Mouse (Mus musculus): Measurements from ENCODE around the gene Fbxw9. TPM values are rescaled to one million over a fixed set of nuclear protein-coding genes. Genes with fewer than 3 reads are reported as not detected.
A peak's percentile ranks its signal among the peaks of the same experiment; 100 is the strongest.

Fbxw9 gene
- polyA plus RNA-seq, 1 experiment from 2014 or later = 20.9 TPM

GRCm38 (mm10) chr8:85035165-85035727 is 24.6 kb upstream of the Fbxw9 start:
- Histone ChIP-seq H3K27ac (replicated peaks; ENCODE audit: low read depth, low read length) (peak overlapping the region; percentile 100), H3K9ac (ENCODE audit: low read depth, low read length) (peak overlapping the region; percentile 80), H3K4me3 (ENCODE audit: low read depth, low read length) (peak overlapping the region; percentile 80), H3K9me3 (ENCODE audit: control insufficient read depth, low read length) (no peaks in the 10 kb centered on the region), H3K36me3 (ENCODE audit: control insufficient read depth, insufficient read depth, low read length) (peaks cover 42% of the 10 kb centered on the region), H3K4me2 (ENCODE audit: low read depth, low read length) (peak overlapping the region; percentile 91), H3K4me1 (ENCODE audit: control insufficient read depth, insufficient read depth, low read length) (peaks cover 18% of the 10 kb centered on the region), H3K27me3 (replicated peaks; ENCODE audit: control insufficient read depth, insufficient read depth, low read length) (no peaks in the 10 kb centered on the region)
- ATAC-seq (ENCODE audit: low read depth) (no peak), DNase-seq (ENCODE audit: low spot score) (no peak)
- 3% methylated on average over 12 of the region's 12 CpGs for WGBS

GRCm38 (mm10) chr8:85035728-85036310 is 24.0 kb upstream of the Fbxw9 start:
- peak; percentile 51 for DNase-seq (ENCODE audit: low spot score)
- peak overlapping the region; percentile 91 for H3K4me2 ChIP-seq (ENCODE audit: low read depth, low read length)
- WGBS = under 1% methylated on average over 15 of the region's 15 CpGs
- peak overlapping the region; percentile 80 for H3K9ac ChIP-seq (ENCODE audit: low read depth, low read length)
- peak overlapping the region; percentile 100 for H3K27ac ChIP-seq (replicated peaks; ENCODE audit: low read depth, low read length)
- peak overlapping the region; percentile 80 for H3K4me3 ChIP-seq (ENCODE audit: low read depth, low read length)
- ATAC-seq (ENCODE audit: low read depth) = peak; percentile 2; the same call in 1 of the 2 replicates
- peaks cover 18% of the 10 kb centered on the region for H3K4me1 ChIP-seq (ENCODE audit: control insufficient read depth, insufficient read depth, low read length)
- peaks cover 42% of the 10 kb centered on the region for H3K36me3 ChIP-seq (ENCODE audit: control insufficient read depth, insufficient read depth, low read length)
- H3K9me3 ChIP-seq (ENCODE audit: control insufficient read depth, low read length) = no peaks in the 10 kb centered on the region
- no peaks in the 10 kb centered on the region for H3K27me3 ChIP-seq (replicated peaks; ENCODE audit: control insufficient read depth, insufficient read depth, low read length)

GRCm38 (mm10) chr8:85036381-85036717 is 23.5 kb upstream of the Fbxw9 start:
- Histone ChIP-seq H3K4me1 (ENCODE audit: control insufficient read depth, insufficient read depth, low read length) (peaks cover 18% of the 10 kb centered on the region), H3K4me3 (ENCODE audit: low read depth, low read length) (peak overlapping the region; percentile 80), H3K36me3 (ENCODE audit: control insufficient read depth, insufficient read depth, low read length) (peaks cover 41% of the 10 kb centered on the region), H3K27me3 (replicated peaks; ENCODE audit: control insufficient read depth, insufficient read depth, low read length) (no peaks in the 10 kb centered on the region), H3K4me2 (ENCODE audit: low read depth, low read length) (peak overlapping the region; percentile 91), H3K27ac (replicated peaks; ENCODE audit: low read depth, low read length) (peak overlapping the region; percentile 100), H3K9me3 (ENCODE audit: control insufficient read depth, low read length) (no peaks in the 10 kb centered on the region), H3K9ac (ENCODE audit: low read depth, low read length) (peak overlapping the region; percentile 80)
- WGBS = 0% methylated on average over 9 of the region's 9 CpGs
- DNase-seq (ENCODE audit: low spot score) (no peak), ATAC-seq (ENCODE audit: low read depth) (peak; percentile 15)

- Histone ChIP-seq H3K4me1 (ENCODE audit: control insufficient read depth, insufficient read depth, low read length) (peaks cover 18% of the 10 kb centered on the region), H3K4me3 (ENCODE audit: low read depth, low read length) (peak within 1 kb of the TSS; percentile 80), H3K9ac (ENCODE audit: low read depth, low read length) (peak within 1 kb of the TSS; percentile 87), H3K9me3 (ENCODE audit: control insufficient read depth, low read length) (no peaks in the 10 kb centered on the region), H3K27me3 (replicated peaks; ENCODE audit: control insufficient read depth, insufficient read depth, low read length) (no peaks in the 10 kb centered on the region), H3K4me2 (ENCODE audit: low read depth, low read length) (peak within 1 kb of the TSS; percentile 91), H3K27ac (replicated peaks; ENCODE audit: low read depth, low read length) (peak within 1 kb of the TSS; percentile 100), H3K36me3 (ENCODE audit: control insufficient read depth, insufficient read depth, low read length) (peaks cover 41% of the 10 kb centered on the region)
- DNase-seq (ENCODE audit: low spot score) (peak; percentile 100), ATAC-seq (ENCODE audit: low read depth) (peak; percentile 90)
- WGBS = under 1% methylated on average over 52 of the region's 59 CpGs
Observed at GRCm38 (mm10) chr8:85036718-85037365, 23.0 kb upstream of the Fbxw9 start, which contains the start of gene Tnpo2. Gene Tnpo2, plus strand, starts transcription at chr8:85036915.

GRCm38 (mm10) chr8:85037366-85037680 is 22.5 kb upstream of the Fbxw9 start:
- H3K4me3 ChIP-seq (ENCODE audit: low read depth, low read length) = peak overlapping the region; percentile 80
- H3K9me3 ChIP-seq (ENCODE audit: control insufficient read depth, low read length) = no peaks in the 10 kb centered on the region
- peaks cover 18% of the 10 kb centered on the region for H3K4me1 ChIP-seq (ENCODE audit: control insufficient read depth, insufficient read depth, low read length)
- peak; percentile 69 for ATAC-seq (ENCODE audit: low read depth)
- under 1% methylated on average over 14 of the region's 14 CpGs for whole genome bisulfite sequencing
- peak overlapping the region; percentile 87 for H3K9ac ChIP-seq (ENCODE audit: low read depth, low read length)
- H3K4me2 ChIP-seq (ENCODE audit: low read depth, low read length) = peak overlapping the region; percentile 91
- H3K27me3 ChIP-seq (replicated peaks; ENCODE audit: control insufficient read depth, insufficient read depth, low read length) = no peaks in the 10 kb centered on the region
- H3K27ac ChIP-seq (replicated peaks; ENCODE audit: low read depth, low read length) = peak overlapping the region; percentile 100
- peaks cover 41% of the 10 kb centered on the region for H3K36me3 ChIP-seq (ENCODE audit: control insufficient read depth, insufficient read depth, low read length)
- peak; percentile 83 for DNase-seq (ENCODE audit: low spot score)

GRCm38 (mm10) chr8:85037681-85038531 is 21.9 kb upstream of the Fbxw9 start:
- peak overlapping the region; percentile 100 for H3K27ac ChIP-seq (replicated peaks; ENCODE audit: low read depth, low read length)
- no peaks in the 10 kb centered on the region for H3K9me3 ChIP-seq (ENCODE audit: control insufficient read depth, low read length)
- H3K9ac ChIP-seq (ENCODE audit: low read depth, low read length) = peak overlapping the region; percentile 87
- DNase-seq (ENCODE audit: low spot score) = peak; percentile 69
- peak overlapping the region; percentile 80 for H3K4me3 ChIP-seq (ENCODE audit: low read depth, low read length)
- peaks cover 18% of the 10 kb centered on the region for H3K4me1 ChIP-seq (ENCODE audit: control insufficient read depth, insufficient read depth, low read length)
- H3K36me3 ChIP-seq (ENCODE audit: control insufficient read depth, insufficient read depth, low read length) = peaks cover 41% of the 10 kb centered on the region
- ATAC-seq (ENCODE audit: low read depth) = peak; percentile 3; the same call in 1 of the 2 replicates
- H3K4me2 ChIP-seq (ENCODE audit: low read depth, low read length) = peak overlapping the region; percentile 91
- no peaks in the 10 kb centered on the region for H3K27me3 ChIP-seq (replicated peaks; ENCODE audit: control insufficient read depth, insufficient read depth, low read length)
- 2% methylated on average over 41 of the region's 57 CpGs for WGBS

- H3K36me3 ChIP-seq (ENCODE audit: control insufficient read depth, insufficient read depth, low read length) = peaks cover 87% of the 10 kb centered on the region
- H3K9me3 ChIP-seq (ENCODE audit: control insufficient read depth, low read length) = no peaks in the 10 kb centered on the region
- H3K9ac ChIP-seq (ENCODE audit: low read depth, low read length) = no peak overlapping the region
- DNase-seq (ENCODE audit: low spot score) (no peak), ATAC-seq (ENCODE audit: low read depth) (no peak)
- H3K4me2 ChIP-seq (ENCODE audit: low read depth, low read length) = no peak overlapping the region
- WGBS = 86% methylated on average over 6 of the region's 6 CpGs
- H3K4me1 ChIP-seq (ENCODE audit: control insufficient read depth, insufficient read depth, low read length) = peaks cover 4% of the 10 kb centered on the region; the same call in 1 of the 2 replicates
- no peak overlapping the region for H3K27ac ChIP-seq (replicated peaks; ENCODE audit: low read depth, low read length)
- no peak overlapping the region for H3K4me3 ChIP-seq (ENCODE audit: low read depth, low read length)
- H3K27me3 ChIP-seq (replicated peaks; ENCODE audit: control insufficient read depth, insufficient read depth, low read length) = no peaks in the 10 kb centered on the region
Observed at GRCm38 (mm10) chr8:85043619-85044018, 16.2 kb upstream of the Fbxw9 start.

GRCm38 (mm10) chr8:85057367-85057766 is 2.5 kb upstream of the Fbxw9 start:
- Histone ChIP-seq H3K9me3 (ENCODE audit: control insufficient read depth, low read length) (no peaks in the 10 kb centered on the region), H3K36me3 (ENCODE audit: control insufficient read depth, insufficient read depth, low read length) (peaks cover 45% of the 10 kb centered on the region), H3K27ac (replicated peaks; ENCODE audit: low read depth, low read length) (no peak overlapping the region), H3K9ac (ENCODE audit: low read depth, low read length) (no peak overlapping the region), H3K4me3 (ENCODE audit: low read depth, low read length) (no peak overlapping the region), H3K4me1 (ENCODE audit: control insufficient read depth, insufficient read depth, low read length) (peaks cover 8% of the 10 kb centered on the region), H3K4me2 (ENCODE audit: low read depth, low read length) (no peak overlapping the region), H3K27me3 (replicated peaks; ENCODE audit: control insufficient read depth, insufficient read depth, low read length) (no peaks in the 10 kb centered on the region)
- ATAC-seq (ENCODE audit: low read depth) (no peak), DNase-seq (ENCODE audit: low spot score) (no peak)
- 84% methylated on average over 7 of the region's 7 CpGs for WGBS
